Mouse (Mus musculus) stomach, postnatal 0 days (tissue): ENCODE data around the gene Ptch1.

ENCODE experiments used
- CTCF ChIP-seq: IDR thresholded peaks from 2 replicates; pipeline ENCODE4 v1.5.1; 2016; ENCODE audit warnings: antibody characterized with exemption, low read depth, mild to moderate bottlenecking, moderate library complexity
- EP300 ChIP-seq: optimal IDR thresholded peaks from 2 replicates; pipeline ENCODE3; 2016; ENCODE audit warnings: antibody characterized with exemption

- TF ChIP-seq CTCF (no peak), EP300 (no peak)
Observed at GRCm38 (mm10) chr13:63543459-63543858, 29.9 kb downstream of the Ptch1 start.
